Mouse (Mus musculus) MEL (cell line): ENCODE measurements around the gene Ganc. TPM values are rescaled to one million over a fixed set of nuclear protein-coding genes. Genes with fewer than 3 reads are reported as not detected.

ENCODE experiments used
- DNase-seq: peaks from one replicate; pipeline ENCODE4 v3.0.0; 2011; ENCODE audit warnings: low read depth, low spot score
- H3K27ac ChIP-seq: 2 replicates; pipeline ENCODE4 v1.5.1; 2012; ENCODE audit warnings: low read depth, mild to moderate bottlenecking, control low read depth, low read length, moderate library complexity; ENCODE audit not compliant: control insufficient read depth
- H3K27me3 ChIP-seq, 2 experiments: fragments of 150-350 bp in 1 of 2; sonication (generic) in 1 of 2; 2 replicates each; pipeline ENCODE4 v1.6.1; 2012; ENCODE audit warnings: low read length in 2 of 2, mild to moderate bottlenecking in 2 of 2, improper control_type of control experiment in 1 of 2, moderate library complexity in 1 of 2; ENCODE audit not compliant: insufficient read depth in 2 of 2, control insufficient read depth in 1 of 2
- H3K36me3 ChIP-seq, 2 experiments: 2 replicates each; pipeline ENCODE4 v1.6.1; 2012 to 2014; ENCODE audit warnings: low read length in 2 of 2, improper control_type of control experiment in 1 of 2, inconsistent platforms in 1 of 2, mild to moderate bottlenecking in 1 of 2; ENCODE audit not compliant: insufficient read depth in 2 of 2, control insufficient read depth in 1 of 2
- H3K4me1 ChIP-seq, 2 experiments: fragments of 150-350 bp in 1 of 2; sonication (generic) in 1 of 2; 2 replicates each; pipeline ENCODE4 v1.6.1; 2012; ENCODE audit warnings: low read length in 2 of 2, improper control_type of control experiment in 1 of 2, mild to moderate bottlenecking in 1 of 2; ENCODE audit not compliant: insufficient read depth in 2 of 2, control insufficient read depth in 1 of 2
- H3K4me3 ChIP-seq, 2 experiments: fragments of 150-350 bp in 1 of 2; sonication (generic) in 1 of 2; 2 replicates each; pipeline ENCODE4 v1.5.1; 2012; ENCODE audit warnings: low read depth in 2 of 2, low read length in 2 of 2, mild to moderate bottlenecking in 2 of 2, moderate library complexity in 2 of 2, control low read depth in 1 of 2, improper control_type of control experiment in 1 of 2; ENCODE audit not compliant: control insufficient read depth in 1 of 2, insufficient read depth in 1 of 2
- H3K79me2 ChIP-seq: 2 replicates; pipeline ENCODE4 v1.6.1; 2012; ENCODE audit warnings: mild to moderate bottlenecking, low read length, moderate library complexity; ENCODE audit not compliant: control insufficient read depth, poor library complexity, insufficient read depth
- H3K9ac ChIP-seq: 2 replicates; pipeline ENCODE4 v1.6.1; 2012; ENCODE audit warnings: low read depth, mild to moderate bottlenecking, control low read depth, low read length, moderate library complexity; ENCODE audit not compliant: control insufficient read depth, poor library complexity, severe bottlenecking
- H3K9me3 ChIP-seq: fragments of 150-350 bp; sonication (generic); replicated peaks from 2 replicates; pipeline ENCODE4 v1.6.1; 2012; ENCODE audit warnings: mild to moderate bottlenecking, low read length, improper control_type of control experiment, moderate library complexity; ENCODE audit not compliant: insufficient read depth
- CHD1 ChIP-seq: IDR thresholded peaks from 2 replicates; pipeline ENCODE4 v1.6.1; 2012; ENCODE audit warnings: low read depth, mild to moderate bottlenecking, inconsistent platforms, low read length, improper control_type of control experiment
- CHD2 ChIP-seq: IDR thresholded peaks from 2 replicates; pipeline ENCODE4 v1.6.1; 2011; ENCODE audit warnings: low read length, improper control_type of control experiment
- E2F4 ChIP-seq: IDR thresholded peaks from 2 replicates; pipeline ENCODE4 v1.6.1; 2011; ENCODE audit warnings: low read depth, low read length, improper control_type of control experiment, borderline replicate concordance
- EP300 ChIP-seq, 2 experiments: IDR thresholded peaks; 2 replicates each; pipeline ENCODE4 v1.6.1; 2011; ENCODE audit warnings: improper control_type of control experiment in 2 of 2, low read length in 2 of 2, low read depth in 1 of 2, mild to moderate bottlenecking in 1 of 2
- MAX ChIP-seq: IDR thresholded peaks from 2 replicates; pipeline ENCODE4 v1.6.1; 2011; ENCODE audit warnings: low read length, improper control_type of control experiment
- MEF2A ChIP-seq: IDR thresholded peaks from 2 replicates; pipeline ENCODE4 v1.6.1; 2014; ENCODE audit warnings: low read depth, mild to moderate bottlenecking, inconsistent platforms, low read length, improper control_type of control experiment; ENCODE audit not compliant: poor library complexity, insufficient replicate concordance, severe bottlenecking; ENCODE audit errors: extremely low read depth
- MYC ChIP-seq: IDR thresholded peaks from 2 replicates; pipeline ENCODE4 v1.6.1; 2011; ENCODE audit warnings: low read depth, mild to moderate bottlenecking, low read length, improper control_type of control experiment, moderate library complexity
- NELFE ChIP-seq: IDR thresholded peaks from 2 replicates; pipeline ENCODE4 v1.6.1; 2011; ENCODE audit warnings: low read depth, low read length, improper control_type of control experiment
- NRF1 ChIP-seq: IDR thresholded peaks from 2 replicates; pipeline ENCODE4 v1.6.1; 2014; ENCODE audit warnings: low read depth, mild to moderate bottlenecking, inconsistent platforms, low read length, improper control_type of control experiment, moderate library complexity; ENCODE audit not compliant: poor library complexity, insufficient read depth, severe bottlenecking
- POLR2A ChIP-seq, 2 experiments: IDR thresholded peaks; 2 replicates each; pipeline ENCODE4 v1.6.1; 2011 to 2012; ENCODE audit warnings: low read length in 2 of 2, mild to moderate bottlenecking in 2 of 2, control low read depth in 1 of 2, improper control_type of control experiment in 1 of 2, low read depth in 1 of 2, moderate library complexity in 1 of 2; ENCODE audit not compliant: control insufficient read depth in 1 of 2, insufficient read depth in 1 of 2, poor library complexity in 1 of 2
- RAD21 ChIP-seq: IDR thresholded peaks from 2 replicates; pipeline ENCODE4 v1.6.1; 2011; ENCODE audit warnings: mild to moderate bottlenecking, low read depth, low read length, improper control_type of control experiment
- RCOR1 ChIP-seq: IDR thresholded peaks from 2 replicates; pipeline ENCODE4 v1.6.1; 2012; ENCODE audit warnings: low read depth, mild to moderate bottlenecking, inconsistent platforms, low read length, improper control_type of control experiment
- SIN3A ChIP-seq: IDR thresholded peaks from 2 replicates; pipeline ENCODE4 v1.6.1; 2012; ENCODE audit warnings: low read length, improper control_type of control experiment, inconsistent platforms
- SMC3 ChIP-seq: IDR thresholded peaks from 2 replicates; pipeline ENCODE4 v1.6.1; 2011; ENCODE audit warnings: low read depth, low read length, improper control_type of control experiment
- TAL1 ChIP-seq: IDR thresholded peaks from 2 replicates; pipeline ENCODE4 v1.6.1; 2012; ENCODE audit warnings: mild to moderate bottlenecking, inconsistent platforms, low read length, moderate library complexity, mixed read lengths
- UBTF ChIP-seq: IDR thresholded peaks from 2 replicates; pipeline ENCODE4 v1.6.1; 2012; ENCODE audit warnings: low read depth, mild to moderate bottlenecking, inconsistent platforms, low read length, improper control_type of control experiment, moderate library complexity, borderline replicate concordance; ENCODE audit not compliant: insufficient read depth
- ZC3H11A ChIP-seq: IDR thresholded peaks from 2 replicates; pipeline ENCODE4 v1.6.1; 2012; ENCODE audit warnings: low read depth, mild to moderate bottlenecking, inconsistent platforms, low read length, improper control_type of control experiment
- ZKSCAN1 ChIP-seq: IDR thresholded peaks from 2 replicates; pipeline ENCODE4 v1.6.1; 2012; ENCODE audit warnings: low read depth, mild to moderate bottlenecking, inconsistent platforms, low read length, improper control_type of control experiment, moderate library complexity
- polyA plus RNA-seq, 2 experiments: library from polyadenylated mRNA; stranded (reverse) in 1 of 2; unstranded in 1 of 2; fragments of >175 nt in 1 of 2; fragments of >200 nt in 1 of 2; gene quantifications; 2 replicates each; pipeline versions ENCODE4 v1.2.1 to v1.2.4; 2012; ENCODE audit warnings: low replicate concordance in 2 of 2, low read depth in 1 of 2; ENCODE audit not compliant: insufficient read length in 2 of 2, insufficient read depth in 1 of 2, missing spikeins in 1 of 2
- total RNA-seq: library from RNA; depleted of rRNA; stranded (reverse); fragments of 300-350 nt; gene quantifications from 2 replicates; pipeline ENCODE4 v1.2.3, GENCODE M21; 2012

Gene Ganc
- total and polyA plus RNA-seq, 3 experiments = 3.1 to 4.4 TPM; not detected in 1

DNA sequence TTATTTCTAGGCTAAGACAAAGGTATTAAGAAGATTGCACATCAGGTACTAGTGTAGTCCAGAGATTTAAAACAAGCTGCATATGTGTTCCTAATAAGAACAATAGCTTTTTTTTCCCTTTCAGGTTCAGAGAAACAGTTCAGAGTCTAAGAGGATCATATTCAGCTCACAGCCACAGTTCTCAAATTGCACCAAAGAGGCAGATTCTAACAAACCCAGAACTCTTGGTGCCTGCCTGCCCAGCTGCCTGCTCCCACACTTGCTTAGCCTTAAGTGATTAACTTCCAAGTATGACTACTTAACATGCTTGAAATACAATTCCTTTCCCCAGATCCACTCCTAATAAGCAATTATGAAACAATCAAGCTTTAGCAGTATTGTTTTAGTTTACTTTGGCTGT is 10.4 kb downstream of the Ganc start:
- no peaks in the 10 kb centered on the region for H3K9me3 ChIP-seq
- no peak overlapping the region for H3K9ac ChIP-seq
- H3K4me1 ChIP-seq = peaks cover 0 to 5% of the 10 kb centered on the region in 2 experiments; a peak in 2 of 4 replicates
- H3K27me3 ChIP-seq = no peaks in the 10 kb centered on the region
- no peak overlapping the region for H3K4me3 ChIP-seq
- peaks cover 0 to 3% of the 10 kb centered on the region in 2 experiments; a peak in 1 of 4 replicates for H3K36me3 ChIP-seq
- no peaks in the 10 kb centered on the region for H3K79me2 ChIP-seq
- no peak for TF ChIP-seq ZC3H11A
- no peak for TF ChIP-seq NRF1
- no peak for TF ChIP-seq SIN3A
- no peak for DNase-seq
- no peak overlapping the region for H3K27ac ChIP-seq

DNA sequence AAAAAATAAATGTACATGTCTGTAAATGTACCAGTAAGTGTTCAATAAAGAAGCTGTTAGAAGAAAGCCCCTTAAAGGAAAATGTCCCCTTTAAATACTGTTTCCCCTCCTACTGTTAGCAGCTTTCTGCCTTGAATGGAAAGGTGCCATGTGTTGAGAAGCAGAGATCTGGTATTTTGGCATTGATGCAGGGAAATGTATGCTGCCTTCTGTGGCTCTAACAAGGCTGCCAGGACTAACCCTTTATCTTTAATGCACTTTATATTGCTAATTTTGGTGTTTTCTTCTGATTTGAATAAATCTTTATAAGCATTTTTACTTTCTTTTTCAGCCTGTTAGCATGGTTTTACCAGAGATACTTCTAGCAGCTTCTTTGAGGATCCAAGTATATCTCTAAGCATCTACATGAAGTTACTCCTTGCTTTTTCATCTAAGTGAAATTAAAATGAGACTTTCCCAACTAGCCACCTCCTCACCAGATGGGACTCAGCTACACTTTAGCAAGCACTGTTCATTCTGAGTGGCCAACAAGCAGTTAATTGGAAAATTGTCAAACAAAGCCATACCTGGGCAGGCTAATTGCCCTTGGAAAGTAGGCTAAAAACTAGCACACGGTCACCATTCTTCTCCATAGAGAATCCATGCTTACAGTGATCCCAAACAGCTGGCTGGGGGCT is 11.2 kb downstream of the Ganc start:
- no peak for TF ChIP-seq RCOR1
- TF ChIP-seq MAX = no peak
- no peak for TF ChIP-seq NRF1
- TF ChIP-seq MEF2A = no peak
- TF ChIP-seq RAD21 = no peak
- TF ChIP-seq NELFE = no peak
- no peak for TF ChIP-seq EP300 (IDR thresholded peaks at IDR 0.05; ENCODE audit: low read depth in 1 of 2, low read length in 2 of 2)
- no peak for TF ChIP-seq CHD2
- TF ChIP-seq UBTF = no peak
- TF ChIP-seq CHD1 = no peak
- no peak for TF ChIP-seq ZKSCAN1
- TF ChIP-seq TAL1 = no peak
- no peak for TF ChIP-seq SMC3
- TF ChIP-seq POLR2A (IDR thresholded peaks at IDR 0.05; ENCODE audit: control insufficient read depth in 1 of 2, insufficient read depth in 1 of 2, low read depth in 1 of 2, low read length in 2 of 2, poor library complexity in 1 of 2) = no peak
- TF ChIP-seq E2F4 = no peak
- TF ChIP-seq MYC = no peak
- Histone ChIP-seq H3K27ac (no peak overlapping the region), H3K9me3 (no peaks in the 10 kb centered on the region), H3K79me2 (no peaks in the 10 kb centered on the region), H3K36me3 (peaks cover 0 to 3% of the 10 kb centered on the region in 2 experiments; a peak in 1 of 4 replicates), H3K27me3 (no peaks in the 10 kb centered on the region), H3K4me1 (peaks cover 0 to 5% of the 10 kb centered on the region in 2 experiments; a peak in 2 of 4 replicates), H3K9ac (no peak overlapping the region), H3K4me3 (no peak overlapping the region)
- no peak for DNase-seq
